Mouse (Mus musculus): ENCODE measurements around the gene Upb1.

- TF ChIP-seq ZC3H11A (IDR thresholded peaks at IDR 0.05; ENCODE audit: borderline replicate concordance, low read depth, low read length) (no peak), HCFC1 (IDR thresholded peaks at IDR 0.05; ENCODE audit: borderline replicate concordance, insufficient read depth, low read length) (no peak), CHD2 (IDR thresholded peaks at IDR 0.05; ENCODE audit: low read depth, low read length) (no peak), ZNF384 (IDR thresholded peaks at IDR 0.05; ENCODE audit: low read depth, low read length) (no peak), MAFK (IDR thresholded peaks at IDR 0.05; ENCODE audit: insufficient read depth, low read depth, low read length) (no peak)
Observed at GRCm38 (mm10) chr10:75484066-75484465, 83.2 kb downstream of the Upb1 start.

Measured in ES-E14 (cell line).